Mouse (Mus musculus): Measurements from ENCODE around the gene Gm10409.
"Not testable (repeated sequence)": the region's sequence is repeated elsewhere in the genome, so short reads cannot be mapped to it uniquely, and the experiment has no call there.

Gm10409 gene

GRCm38 (mm10) chr14:3412314-3412713 lies at the start of gene Gm10409:
Gene Gm10409 (plus strand): TSS chr14:3412614.
- DNase-seq = not testable (repeated sequence)

GRCm38 (mm10) chr14:3394793-3395192 lies 17.6 kb upstream of the Gm10409 start, which contains the start of gene Gm10413:
Gene Gm10413 (plus strand): TSS chr14:3395093.
- DNase-seq = not testable (repeated sequence)

- not testable (repeated sequence) for DNase-seq
These were observed 15.4 kb downstream of the Gm10409 start, which contains the start of gene Gm3005 for GRCm38 (mm10) chr14:3427803-3428202. Gene Gm3005 (plus strand): TSS chr14:3428103.

GRCm38 (mm10) chr14:3449079-3449478 lies 36.7 kb downstream of the Gm10409 start, which contains the start of gene Gm10408:
Gene Gm10408 (plus strand): TSS chr14:3449379.
- DNase-seq = not testable (repeated sequence)
